Mouse (Mus musculus) testis, adult 2 months (tissue): ENCODE measurements around the gene Fbxl22. TPM values are rescaled to one million over a fixed set of nuclear protein-coding genes. Genes with fewer than 3 reads are reported as not detected.

Source experiments
- H3K27ac ChIP-seq: fragments of 200-500 bp; 2 replicates; pipeline ENCODE4 v1.5.1; 2012; ENCODE audit warnings: low read depth, low read length; ENCODE audit not compliant: control insufficient read depth, insufficient read depth
- H3K27me3 ChIP-seq: fragments of 200-500 bp; 2 replicates; pipeline ENCODE4 v1.6.1; 2012; ENCODE audit warnings: mild to moderate bottlenecking, low read length, moderate library complexity; ENCODE audit not compliant: control insufficient read depth, insufficient read depth
- H3K36me3 ChIP-seq: fragments of 200-500 bp; 2 replicates; pipeline ENCODE4 v1.6.1; 2012; ENCODE audit warnings: mild to moderate bottlenecking, low read length; ENCODE audit not compliant: control insufficient read depth, insufficient read depth
- H3K4me1 ChIP-seq: fragments of 200-500 bp; 2 replicates; pipeline ENCODE4 v1.6.1; 2012; ENCODE audit warnings: low read length; ENCODE audit not compliant: control insufficient read depth, insufficient read depth
- H3K4me3 ChIP-seq: fragments of 200-500 bp; 2 replicates; pipeline ENCODE4 v1.5.1; 2012; ENCODE audit warnings: low read depth, mild to moderate bottlenecking, low read length, moderate library complexity, mixed read lengths; ENCODE audit not compliant: control insufficient read depth
- CTCF ChIP-seq: fragments of 200-500 bp; IDR thresholded peaks from 2 replicates; pipeline ENCODE4 v1.5.1; 2012; ENCODE audit warnings: low read depth, mild to moderate bottlenecking, inconsistent platforms, low read length, moderate library complexity; ENCODE audit not compliant: control insufficient read depth, insufficient read depth, insufficient replicate concordance
- POLR2A ChIP-seq: fragments of 200-500 bp; IDR thresholded peaks from 2 replicates; pipeline ENCODE4 v1.6.1; 2012; ENCODE audit warnings: low read depth, mild to moderate bottlenecking, inconsistent platforms, low read length, moderate library complexity; ENCODE audit not compliant: control insufficient read depth
- polyA plus RNA-seq: library from polyadenylated mRNA; depleted of rRNA; stranded (reverse); fragments of >200 nt; gene quantifications from 2 replicates; pipeline ENCODE4 v1.2.3, GENCODE M21; 2012; rRNA removed

The Fbxl22 gene
- polyA plus RNA-seq, 1 experiment: 0.38 TPM

DNA sequence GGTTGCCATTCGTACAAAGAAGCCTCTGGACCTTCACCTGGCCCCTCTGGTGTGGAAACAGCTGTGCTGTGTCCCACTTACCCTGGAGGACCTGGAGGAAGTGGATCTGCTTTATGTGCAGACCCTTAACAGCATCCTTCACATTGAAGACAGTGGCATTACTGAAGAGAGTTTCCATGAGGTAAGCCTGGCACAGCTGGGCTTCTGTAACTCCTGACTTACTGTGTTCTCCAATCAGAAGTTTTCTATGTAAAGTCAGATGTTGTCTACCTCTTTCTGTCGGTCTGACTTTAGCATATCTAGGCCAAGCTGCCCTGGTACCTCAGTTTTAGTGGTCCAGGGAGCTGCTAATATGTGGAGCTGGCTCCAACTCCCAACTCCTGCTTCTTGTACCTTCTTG lies 13.1 kb downstream of the Fbxl22 start:
- TF ChIP-seq CTCF (no peak), POLR2A (no peak)
- Histone ChIP-seq H3K27ac (no peak overlapping the region), H3K36me3 (peaks cover 2% of the 10 kb centered on the region), H3K27me3 (no peaks in the 10 kb centered on the region), H3K4me3 (no peak overlapping the region), H3K4me1 (no peaks in the 10 kb centered on the region; the same call in 1 of the 2 replicates)

DNA sequence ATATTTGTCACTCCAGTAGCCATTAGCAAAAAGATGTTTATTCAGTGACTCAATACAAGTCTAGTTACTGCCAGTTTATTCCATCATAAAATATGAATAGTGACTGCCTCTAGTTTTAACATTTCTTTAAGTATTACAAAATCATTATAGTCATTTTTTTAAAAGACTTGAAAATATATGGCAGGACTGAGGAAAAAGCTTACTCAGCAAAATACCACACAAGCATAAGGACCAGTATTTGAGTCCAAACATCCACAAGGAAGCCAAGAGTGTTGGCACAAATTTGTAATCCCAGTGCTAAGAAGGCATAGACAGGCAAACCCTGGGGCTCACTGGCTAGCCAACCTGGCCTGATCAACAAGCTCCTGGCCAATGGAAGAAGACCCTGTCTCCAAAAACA lies 20.4 kb downstream of the Fbxl22 start:
- no peaks in the 10 kb centered on the region for H3K27me3 ChIP-seq
- peaks cover 2% of the 10 kb centered on the region for H3K36me3 ChIP-seq

DNA sequence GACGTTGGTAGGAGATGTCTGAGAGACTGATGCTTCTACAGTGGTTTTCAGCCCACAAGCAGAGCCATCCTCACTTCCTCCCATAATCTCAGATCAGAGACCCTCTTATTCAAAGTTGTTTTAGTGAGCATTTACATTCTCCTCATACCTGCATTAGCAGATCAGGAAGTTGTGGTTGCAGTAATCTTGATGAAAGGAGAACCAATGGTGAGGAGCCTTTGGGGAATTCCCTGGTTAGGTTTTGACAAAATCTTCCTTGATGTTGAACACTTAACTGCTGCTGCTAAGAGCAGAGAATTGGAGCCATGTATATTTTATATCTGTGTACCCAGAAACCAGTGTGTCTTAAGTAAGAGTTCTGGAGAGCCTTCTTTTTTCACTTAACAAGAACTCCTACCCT lies 22.0 kb downstream of the Fbxl22 start:
- peaks cover 2% of the 10 kb centered on the region for H3K36me3 ChIP-seq

More for the DNA sequence above, 20.4 kb downstream of the Fbxl22 start:
- no peaks in the 10 kb centered on the region for H3K4me1 ChIP-seq
- TF ChIP-seq CTCF (no peak), POLR2A (no peak)
- H3K27ac ChIP-seq: no peak overlapping the region
- no peak overlapping the region for H3K4me3 ChIP-seq

DNA sequence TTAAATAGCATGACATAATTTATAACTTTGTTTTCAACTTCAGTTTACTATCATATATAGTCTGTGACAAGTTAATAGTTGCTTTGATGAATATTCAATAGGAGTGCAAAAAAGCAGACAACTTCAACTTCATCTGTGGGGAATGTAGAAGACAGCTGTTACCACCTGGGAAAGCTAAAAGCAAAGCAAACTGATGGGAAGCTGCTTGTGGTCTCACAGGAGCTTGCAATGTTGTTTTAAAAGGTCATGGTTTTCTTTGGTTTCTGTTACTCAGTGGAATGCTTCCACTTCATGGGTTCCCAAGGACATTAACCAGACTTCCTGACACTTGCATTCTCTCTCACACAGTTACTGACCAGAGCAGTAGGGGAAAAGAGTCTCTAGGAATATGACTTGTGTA lies 25.6 kb downstream of the Fbxl22 start:
- Histone ChIP-seq H3K36me3 (peaks cover 1% of the 10 kb centered on the region; the same call in 1 of the 2 replicates), H3K27ac (no peak overlapping the region), H3K27me3 (no peaks in the 10 kb centered on the region), H3K4me1 (no peaks in the 10 kb centered on the region), H3K4me3 (no peak overlapping the region)
- TF ChIP-seq CTCF (no peak), POLR2A (no peak)

More for the DNA sequence above, 22.0 kb downstream of the Fbxl22 start:
- Histone ChIP-seq H3K4me1 (no peaks in the 10 kb centered on the region), H3K27ac (no peak overlapping the region), H3K4me3 (no peak overlapping the region), H3K27me3 (no peaks in the 10 kb centered on the region)
- TF ChIP-seq POLR2A (no peak), CTCF (no peak)

DNA sequence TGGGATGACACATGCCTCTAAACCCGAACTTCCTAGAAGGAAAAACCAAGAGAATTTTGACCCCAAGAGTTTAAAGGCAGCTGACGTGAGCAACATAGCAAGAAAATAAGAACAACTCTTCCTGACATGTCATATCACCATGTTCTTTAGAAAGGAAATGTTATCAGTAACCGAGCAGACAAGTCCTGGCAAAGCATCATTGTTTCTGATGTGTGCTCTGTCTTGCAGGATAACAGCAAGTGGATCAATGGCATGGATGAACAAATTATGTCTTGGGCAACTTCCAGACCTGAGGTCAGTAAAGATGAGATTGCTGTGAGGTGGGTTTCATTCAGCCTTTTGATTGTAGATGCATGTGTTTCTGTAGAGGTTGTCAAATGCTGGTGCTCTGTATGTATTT lies 31.0 kb downstream of the Fbxl22 start:
- Histone ChIP-seq H3K36me3 (peaks cover 3% of the 10 kb centered on the region; the same call in 1 of the 2 replicates), H3K27me3 (no peaks in the 10 kb centered on the region), H3K27ac (no peak overlapping the region), H3K4me1 (no peaks in the 10 kb centered on the region), H3K4me3 (no peak overlapping the region)
- TF ChIP-seq POLR2A (no peak), CTCF (no peak)

DNA sequence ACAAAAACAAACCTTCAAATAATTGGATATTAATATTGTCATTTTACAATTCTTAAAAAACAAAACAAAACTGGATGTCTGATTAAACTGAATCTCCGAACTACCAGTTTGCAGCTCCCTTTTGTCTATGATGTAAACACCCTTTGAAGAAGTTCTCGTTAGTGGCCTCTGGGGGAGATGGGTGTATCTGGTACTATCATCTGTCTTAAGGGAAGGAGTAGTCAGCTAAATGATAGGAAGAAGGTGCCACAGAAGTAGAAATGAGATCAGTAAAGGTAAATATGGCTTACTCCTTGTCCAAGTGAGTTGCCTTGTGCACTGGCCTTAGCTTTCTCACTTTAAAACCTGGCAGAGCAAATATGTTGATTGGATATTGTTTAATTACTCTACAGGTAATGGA lies 36.6 kb downstream of the Fbxl22 start:
- Histone ChIP-seq H3K36me3 (peaks cover 6% of the 10 kb centered on the region), H3K4me1 (no peaks in the 10 kb centered on the region), H3K4me3 (no peak overlapping the region), H3K27ac (no peak overlapping the region), H3K27me3 (no peaks in the 10 kb centered on the region)
- TF ChIP-seq CTCF (no peak), POLR2A (no peak)

DNA sequence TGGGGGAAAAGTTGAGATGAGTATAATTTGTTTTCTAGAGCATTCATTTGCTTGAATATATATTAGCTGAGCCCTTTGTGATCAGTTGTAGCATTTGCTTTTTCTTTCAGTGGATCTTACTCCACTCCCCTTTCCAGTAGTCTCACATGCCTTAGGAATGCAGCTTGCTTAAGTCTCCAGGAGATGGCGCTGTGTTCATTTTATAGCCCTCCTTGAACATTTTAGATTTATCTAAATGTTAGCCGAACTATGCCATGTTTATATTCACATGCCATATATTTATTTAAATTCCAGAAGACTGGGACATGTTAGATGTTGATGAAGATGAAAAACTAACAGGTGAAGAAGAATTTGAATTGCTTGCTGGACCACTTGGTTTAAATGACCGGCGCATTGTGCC lies 49.3 kb downstream of the Fbxl22 start:
- H3K4me3 ChIP-seq: no peak overlapping the region
- H3K27me3 ChIP-seq: no peaks in the 10 kb centered on the region
- H3K4me1 ChIP-seq: no peaks in the 10 kb centered on the region
- H3K27ac ChIP-seq: no peak overlapping the region
- peaks cover 3% of the 10 kb centered on the region for H3K36me3 ChIP-seq
- TF ChIP-seq CTCF: no peak
- no peak for TF ChIP-seq POLR2A

Other genes with a start within 250 kb of the Fbxl22 start
- 15.5 and 19.5 TPM in 2 replicates for gene Herc1, start 164.1 kb downstream of the Fbxl22 start, polyA plus RNA-seq
- gene Usp3, start 78.5 kb upstream of the Fbxl22 start, polyA plus RNA-seq: 8.1 and 10.7 TPM in 2 replicates
- gene Car12, start 199.1 kb upstream of the Fbxl22 start, polyA plus RNA-seq: 1.5 and 1.9 TPM in 2 replicates